Mouse (Mus musculus) retina, postnatal 1 day (tissue): ENCODE data around the gene Asxl1.
A peak's percentile ranks its signal among the peaks of the same experiment; 100 is the strongest.

ENCODE experiments used
- DNase-seq: peaks from one replicate; pipeline ENCODE4 v3.0.0-alpha.2; 2012

The Asxl1 gene

DNA sequence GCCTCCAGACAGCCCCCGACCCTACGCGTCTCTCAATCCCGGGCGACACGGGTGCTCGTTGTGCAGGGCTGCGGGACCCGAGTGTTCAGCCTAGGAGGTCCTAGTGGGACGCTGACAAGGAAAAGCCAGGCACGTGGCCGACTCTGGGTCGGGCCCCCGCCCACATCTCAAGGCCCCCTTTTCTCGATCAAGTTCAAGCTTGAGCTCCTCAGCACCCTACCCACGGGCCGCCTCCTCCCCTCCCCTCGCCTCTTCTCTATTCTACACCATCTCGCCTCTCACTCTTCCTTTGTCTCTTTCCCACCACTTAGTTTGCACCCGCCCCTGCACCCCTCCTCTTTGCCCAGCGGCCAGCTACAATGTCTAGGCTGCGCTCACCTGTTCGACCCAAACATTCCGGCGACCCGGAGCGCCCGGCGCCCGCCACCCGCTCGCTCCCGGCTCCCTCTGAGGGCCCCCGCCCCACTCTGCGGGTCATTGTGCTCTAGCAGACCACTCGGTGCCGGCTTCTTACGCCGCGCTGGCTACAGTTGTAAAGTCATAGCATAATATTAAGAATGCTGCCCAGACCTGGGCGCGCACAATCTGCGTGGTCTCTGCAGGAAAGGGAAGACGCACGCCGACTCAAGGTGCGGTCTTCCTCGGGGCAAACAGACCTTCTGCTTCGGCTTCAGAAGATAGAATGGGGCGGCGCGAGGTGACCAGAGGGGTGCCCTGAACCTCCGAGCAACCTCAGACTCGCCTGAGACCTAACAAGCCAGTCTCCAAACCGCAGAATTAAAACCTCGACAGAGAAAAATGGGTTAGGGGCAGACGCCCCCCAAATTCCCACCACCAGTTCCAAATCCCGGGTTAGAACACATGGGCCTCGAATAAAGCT lies 99.7 kb downstream of the Asxl1 start:
- DNase-seq: peak; percentile 61

DNA sequence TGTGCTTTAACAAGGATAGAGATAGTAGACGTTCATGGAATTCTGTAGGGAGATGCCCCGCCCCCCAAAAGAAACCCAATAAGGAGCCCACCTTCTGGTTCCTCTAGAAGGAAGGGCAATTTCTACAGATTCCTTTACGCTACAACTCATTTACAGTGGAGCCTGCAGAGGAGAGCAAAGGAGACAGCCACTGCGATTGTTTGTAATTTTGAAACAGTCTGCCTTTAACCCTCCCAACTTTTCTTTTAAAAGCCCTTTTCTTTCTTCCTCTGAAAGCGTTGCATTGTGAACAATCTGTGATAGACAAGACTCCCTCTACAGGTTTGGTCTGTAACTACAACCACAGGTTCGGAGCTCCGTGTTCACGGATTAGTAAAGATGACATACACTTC lies 100.4 kb downstream of the Asxl1 start:
- peak; percentile 88 for DNase-seq

DNA sequence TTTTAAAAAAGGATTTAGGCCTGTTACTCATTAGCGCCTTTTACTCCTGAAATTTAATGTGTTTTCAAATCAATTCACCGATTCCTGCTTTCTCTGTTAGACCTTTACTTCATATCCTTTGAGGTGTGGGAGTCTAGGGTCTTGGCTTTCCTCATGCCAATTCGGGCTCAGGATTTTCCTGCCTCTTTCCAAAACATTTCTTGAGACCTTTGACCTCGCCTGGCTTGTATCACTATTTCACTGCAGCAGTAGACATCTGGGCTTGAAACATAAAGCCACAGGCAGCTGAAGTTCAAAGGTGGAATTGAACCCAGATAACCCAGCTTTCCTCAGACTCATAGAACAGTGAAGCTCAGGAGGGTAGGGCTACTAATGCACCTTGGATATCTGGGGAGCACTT lies 100.8 kb downstream of the Asxl1 start:
- DNase-seq: no peak

DNA sequence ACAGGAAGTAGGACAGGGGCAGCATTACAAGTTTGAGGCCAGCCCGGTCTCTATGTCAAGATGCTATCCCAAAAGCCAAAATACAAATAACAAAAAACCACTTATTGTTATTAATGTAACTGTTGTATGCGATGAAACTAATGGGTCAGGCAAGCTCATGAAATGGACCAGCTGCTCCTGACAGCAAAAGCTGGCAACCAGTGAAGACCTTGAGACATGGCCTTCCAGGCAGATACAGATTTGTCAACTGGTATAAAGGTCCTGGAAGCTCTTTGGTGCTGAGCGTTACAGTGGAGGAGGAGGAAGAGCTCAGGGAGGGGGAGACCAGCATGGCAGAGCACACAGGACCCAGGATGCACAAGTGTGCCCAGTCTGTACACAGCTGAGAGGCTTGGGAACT lies 102.1 kb downstream of the Asxl1 start:
- no peak for DNase-seq

DNA sequence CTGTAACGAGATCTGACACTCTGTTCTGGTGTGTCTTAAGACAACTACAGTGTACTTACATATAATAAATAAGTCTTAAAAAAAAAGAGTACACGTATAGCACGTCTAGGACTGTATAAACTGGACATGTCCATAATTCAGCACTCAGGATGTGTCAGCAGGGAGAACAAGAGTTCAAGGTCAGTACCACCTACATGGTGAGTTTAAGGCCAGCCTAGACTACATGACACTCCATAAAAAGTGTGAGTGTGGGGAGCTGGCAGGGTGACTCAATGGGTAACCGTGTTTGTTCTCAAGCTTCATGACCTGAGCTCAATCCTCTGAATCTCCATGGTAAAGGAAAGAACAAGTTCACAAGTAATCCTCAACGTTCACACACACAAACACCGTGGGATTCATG lies 102.9 kb downstream of the Asxl1 start:
- DNase-seq: no peak
